Comparison of ENCODE assay signal across 31 mouse cellular contexts in the genomic region with DNA sequence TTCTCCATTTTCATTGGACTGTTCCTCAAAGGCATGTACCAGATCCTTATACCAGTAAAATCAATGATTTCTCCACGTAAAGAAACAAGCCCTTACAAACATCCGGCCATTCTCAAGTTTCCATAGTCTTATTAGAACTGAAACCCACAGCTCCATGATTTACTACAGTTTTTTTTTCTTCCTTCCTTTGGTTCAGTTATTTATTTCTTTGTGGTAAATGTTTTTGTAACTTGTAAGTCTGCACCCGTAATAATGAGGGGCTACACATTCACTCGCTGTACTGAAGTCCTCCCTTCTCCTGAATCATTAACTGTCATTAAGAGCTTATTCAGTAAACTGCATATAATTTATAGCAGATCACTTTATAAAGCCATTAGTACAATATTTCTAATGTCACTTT.
"Had no signal": no experiment of that assay in that cellular context is flagged by ENCODE, and none has a peak within 500 bp of the region (broad histone marks: within the 10 kb centered on the region; RNA-seq: fewer than 3 reads in every experiment).

No protein-coding gene starts in this region.

- H3K36me3 ChIP-seq: limb, embryonic 10.5 days; limb, embryonic 12.5 days; limb, embryonic 13.5 days; limb, embryonic 15.5 days; liver, embryonic 12.5 days; liver, embryonic 13.5 days; liver, embryonic 15.5 days; lung, embryonic 15.5 days; midbrain, embryonic 10.5 days; midbrain, embryonic 12.5 days; midbrain, embryonic 13.5 days; midbrain, embryonic 15.5 days; neural tube, embryonic 12.5 days had no signal

- H3K9me3 ChIP-seq: limb, embryonic 10.5 days; limb, embryonic 12.5 days; limb, embryonic 13.5 days; limb, embryonic 15.5 days; liver, embryonic 12.5 days; liver, embryonic 13.5 days; liver, embryonic 15.5 days; lung, embryonic 15.5 days; megakaryocyte, embryonic 14.5 days; midbrain, embryonic 10.5 days; midbrain, embryonic 12.5 days; midbrain, embryonic 13.5 days; midbrain, embryonic 15.5 days; neural tube, embryonic 12.5 days had no signal

- ATAC-seq: liver, embryonic 12.5 days; liver, postnatal 0 days; lung, postnatal 0 days; midbrain, embryonic 13.5 days; midbrain, embryonic 15.5 days; midbrain, embryonic 16.5 days had no signal

- H3K27me3 ChIP-seq: limb, embryonic 12.5 days; limb, embryonic 13.5 days; limb, embryonic 15.5 days; liver, embryonic 12.5 days; liver, embryonic 13.5 days; liver, embryonic 15.5 days; lung, embryonic 15.5 days; megakaryocyte, embryonic 14.5 days; midbrain, embryonic 12.5 days; midbrain, embryonic 13.5 days; midbrain, embryonic 15.5 days; neural tube, embryonic 12.5 days had no signal

- H3K4me3 ChIP-seq: limb, embryonic 10.5 days; limb, embryonic 12.5 days; limb, embryonic 13.5 days; limb, embryonic 15.5 days; liver, embryonic 12.5 days; liver, embryonic 13.5 days; liver, embryonic 15.5 days; lung, embryonic 15.5 days; megakaryocyte, embryonic 14.5 days; midbrain, embryonic 10.5 days; midbrain, embryonic 12.5 days; midbrain, embryonic 13.5 days; midbrain, embryonic 15.5 days; myocyte; neural tube, embryonic 12.5 days had no signal

- H3K27ac ChIP-seq: limb, embryonic 10.5 days; limb, embryonic 12.5 days; limb, embryonic 13.5 days; limb, embryonic 15.5 days; liver, embryonic 12.5 days; liver, embryonic 13.5 days; liver, embryonic 14.5 days; liver, embryonic 15.5 days; lung, embryonic 15.5 days; macrophage; midbrain, embryonic 10.5 days; midbrain, embryonic 12.5 days; midbrain, embryonic 13.5 days; midbrain, embryonic 15.5 days; neural tube, embryonic 12.5 days had no signal

- H3K4me2 ChIP-seq: limb, embryonic 12.5 days; limb, embryonic 13.5 days; limb, embryonic 15.5 days; liver, embryonic 11.5 days; liver, embryonic 12.5 days; liver, embryonic 13.5 days; liver, embryonic 15.5 days; lung, embryonic 14.5 days; lung, embryonic 15.5 days; midbrain, embryonic 11.5 days; midbrain, embryonic 12.5 days; midbrain, embryonic 13.5 days; midbrain, embryonic 15.5 days; neural tube, embryonic 12.5 days had no signal

- DNase-seq: left cerebral cortex, postnatal 4 days; liver; liver, embryonic 13.5 days; liver, postnatal 0 days; lung, adult 18-20 months; lung, adult 2 months; lung, embryonic 14.5 days; lung, postnatal 14 days; lung, postnatal 36 days; lung, postnatal 4 days; midbrain, embryonic 14.5 days had no signal

- H3K4me1 ChIP-seq: limb, embryonic 10.5 days; limb, embryonic 12.5 days; limb, embryonic 13.5 days; limb, embryonic 15.5 days; liver, embryonic 12.5 days; liver, embryonic 13.5 days; liver, embryonic 15.5 days; lung, embryonic 15.5 days; megakaryocyte, embryonic 14.5 days; midbrain, embryonic 10.5 days; midbrain, embryonic 12.5 days; midbrain, embryonic 13.5 days; midbrain, embryonic 15.5 days; neural tube, embryonic 12.5 days had no signal

- H3K9ac ChIP-seq: limb, embryonic 12.5 days; limb, embryonic 13.5 days; limb, embryonic 15.5 days; liver, embryonic 12.5 days; liver, embryonic 13.5 days; liver, embryonic 14.5 days; liver, embryonic 15.5 days; liver, postnatal 0 days; lung, embryonic 14.5 days; lung, embryonic 15.5 days; midbrain, embryonic 12.5 days; midbrain, embryonic 13.5 days; midbrain, embryonic 15.5 days; neural tube, embryonic 12.5 days had no signal
